Mouse (Mus musculus) layer of hippocampus, adult 9-11 months (tissue): ENCODE results near the gene Ifitm6.
"Not testable (repeated sequence)": the region's sequence is repeated elsewhere in the genome, so short reads cannot be mapped to it uniquely, and the experiment has no call there.

Experiments
- DNase-seq: peaks from one replicate; pipeline ENCODE4 v3.0.0; 2022

Gene Ifitm6

DNA sequence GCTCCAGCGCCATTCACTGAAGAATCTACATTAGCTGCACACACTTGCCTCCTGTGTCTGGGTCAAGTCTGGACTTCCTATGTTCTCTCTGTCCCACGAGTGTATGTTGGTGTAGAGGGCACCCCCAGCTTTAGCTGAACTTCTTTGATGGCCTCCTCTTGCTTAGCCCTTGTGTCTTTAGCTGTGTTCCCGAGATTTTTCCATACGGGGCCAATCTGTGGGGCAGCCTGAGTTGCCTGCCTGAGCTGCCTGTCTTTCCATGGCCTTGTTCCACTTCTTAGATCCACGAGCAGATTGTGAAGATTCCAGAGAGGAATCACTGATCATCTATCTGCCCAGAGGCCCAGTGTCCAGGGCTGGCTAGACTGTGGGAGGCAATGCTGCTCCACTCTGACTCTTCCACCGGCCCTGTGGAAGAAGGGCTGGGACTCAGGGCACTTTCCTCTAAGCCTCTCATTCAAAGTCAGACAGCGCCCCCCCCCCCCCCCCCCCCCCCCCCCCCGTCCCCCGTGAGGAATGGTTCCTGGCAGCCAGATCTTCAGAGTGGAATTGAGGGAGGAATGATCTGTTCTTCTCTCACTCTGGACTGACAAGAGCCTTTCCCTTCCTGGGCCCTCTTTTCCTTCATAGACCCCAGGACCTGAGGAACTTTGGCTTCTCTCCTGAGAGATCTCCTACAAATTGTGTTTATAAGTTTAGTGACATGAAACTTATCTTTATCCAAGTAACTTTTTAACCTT is 23.3 kb upstream of the Ifitm6 start:
- DNase-seq = no peak

DNA sequence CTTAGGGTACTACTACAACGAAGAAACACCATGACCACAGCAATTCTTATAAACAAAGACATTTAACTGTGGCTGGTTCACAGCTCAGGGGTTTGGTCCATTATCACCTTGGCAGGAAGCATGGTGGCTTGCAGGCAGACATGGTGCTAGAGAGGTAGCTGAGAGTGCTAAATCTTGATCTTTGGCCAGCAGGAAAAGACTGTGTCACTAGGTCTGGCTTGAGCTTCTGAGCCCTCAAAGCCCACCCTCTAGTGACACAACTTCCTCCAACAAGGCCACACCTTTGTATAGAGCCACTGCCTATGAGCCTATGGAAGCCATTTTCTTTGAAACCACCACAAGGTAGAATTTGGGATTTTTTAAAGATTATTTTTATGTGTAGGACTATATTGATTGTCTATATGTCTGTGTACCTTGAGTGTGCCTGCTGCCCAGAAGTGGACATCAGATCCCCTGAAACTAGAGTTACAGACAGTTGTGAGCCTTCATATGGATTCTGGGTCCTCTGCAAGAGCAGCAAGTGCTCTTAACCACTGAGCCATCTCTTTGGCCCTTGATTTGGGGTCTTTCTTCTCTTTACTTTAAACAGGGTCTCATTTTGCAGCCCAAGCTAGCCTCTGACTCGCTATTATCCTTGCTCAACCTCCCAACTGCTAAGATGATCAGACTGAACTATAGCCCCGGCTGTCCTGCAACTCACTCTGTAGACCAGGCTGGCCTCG is 21.8 kb upstream of the Ifitm6 start:
- DNase-seq = no peak

- DNase-seq = no peak
These were observed 20.6 kb upstream of the Ifitm6 start for GRCm38 (mm10) chr7:141038090-141039032.

GRCm38 (mm10) chr7:141036624-141037023 is 18.9 kb upstream of the Ifitm6 start:
- not testable (repeated sequence) for DNase-seq

DNA sequence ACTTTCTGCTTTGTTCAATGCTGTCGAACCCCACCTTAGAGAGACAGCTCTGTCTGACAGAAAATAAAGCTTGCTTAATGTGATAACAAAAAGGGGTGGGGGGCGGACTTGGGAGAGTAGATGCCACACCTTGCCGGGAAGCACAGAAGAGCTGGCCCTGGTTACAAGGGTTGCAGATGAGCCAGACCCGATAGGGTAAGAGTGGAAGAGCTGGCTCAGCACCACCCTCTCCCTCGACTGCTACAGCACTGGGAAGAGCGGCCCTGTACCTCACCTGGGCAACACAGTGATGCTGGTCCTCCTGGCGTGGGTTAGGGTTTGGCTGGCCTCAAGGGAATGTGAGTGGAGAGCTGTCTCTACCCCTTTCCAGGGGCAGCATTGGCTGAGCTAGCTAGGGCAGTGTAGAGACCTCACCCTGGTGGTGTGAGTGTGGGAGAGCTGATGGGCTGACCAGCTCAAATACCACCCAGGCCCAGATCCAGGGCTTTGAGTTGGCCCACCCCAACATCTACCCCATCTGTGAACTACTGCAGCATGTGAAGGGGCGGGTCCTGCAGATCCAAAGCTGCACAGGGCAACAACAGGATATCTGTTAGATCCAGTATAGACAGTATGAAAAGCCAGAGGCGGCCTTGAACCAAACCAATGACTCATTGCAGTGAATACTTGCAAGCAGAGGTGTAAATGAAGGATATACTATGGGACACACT is 14.9 kb upstream of the Ifitm6 start:
- no peak for DNase-seq

- DNase-seq = no peak
These were observed 12.7 kb upstream of the Ifitm6 start for GRCm38 (mm10) chr7:141030390-141030789.

DNA sequence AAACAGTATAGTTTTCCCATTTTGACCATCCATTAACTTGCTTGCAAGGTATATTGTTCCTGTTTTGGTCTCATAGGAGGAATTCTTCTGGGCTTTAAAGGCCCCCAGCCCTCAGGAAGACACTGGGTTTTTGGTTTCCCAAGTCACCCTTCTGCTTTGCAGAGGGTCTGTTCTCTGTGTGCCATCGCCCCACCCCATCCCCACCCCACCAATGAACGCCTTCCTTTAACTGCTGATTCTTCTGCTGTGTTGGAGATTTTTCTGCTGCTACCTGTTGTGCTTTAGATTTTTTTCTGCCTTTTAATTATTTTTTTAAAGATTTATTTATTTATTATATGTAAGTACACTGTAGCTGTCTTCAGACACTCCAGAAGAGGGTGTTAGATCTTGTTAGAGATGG is 11.1 kb upstream of the Ifitm6 start, which contains the start of gene Gm17387:
Gene Gm17387, plus strand, starts transcription at position 301 of the 400 bp plus-strand sequence.
- no peak for DNase-seq

- DNase-seq = no peak
These were observed 9.0 kb upstream of the Ifitm6 start for GRCm38 (mm10) chr7:141026740-141027098.

DNA sequence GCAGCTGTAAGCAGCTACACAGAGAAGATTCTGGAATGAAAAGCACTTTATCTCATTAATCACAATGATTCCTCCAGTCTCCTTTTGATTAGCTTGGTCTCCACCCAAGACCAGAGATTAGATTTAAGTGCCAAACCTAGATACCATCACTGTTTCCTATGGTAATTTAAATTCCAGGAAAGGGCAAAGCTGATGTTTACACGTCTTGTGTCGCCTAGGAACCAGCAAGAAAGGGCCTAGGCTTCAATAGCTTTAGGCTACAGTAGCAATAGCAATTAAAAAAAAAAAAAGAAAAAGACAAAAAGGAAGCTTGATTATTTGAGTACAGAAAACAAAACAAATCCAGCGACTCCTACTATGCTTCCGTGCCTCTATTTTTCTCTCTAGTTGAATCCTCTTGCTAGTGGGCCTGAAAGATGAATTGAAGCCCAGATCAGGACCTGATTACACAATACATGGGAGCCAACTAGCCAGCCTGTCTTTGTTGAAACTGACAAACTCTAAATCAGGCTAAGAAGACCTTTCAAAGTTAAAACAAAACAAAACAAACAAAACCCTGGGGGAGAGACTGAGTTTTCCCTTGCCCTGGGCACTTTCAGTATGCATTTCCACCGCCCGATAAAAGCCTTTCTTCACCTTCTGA is 8.5 kb upstream of the Ifitm6 start:
- no peak for DNase-seq

- no peak for DNase-seq
These were observed 7.4 kb upstream of the Ifitm6 start for GRCm38 (mm10) chr7:141024865-141025838.

GRCm38 (mm10) chr7:141021489-141022449 is 4.0 kb upstream of the Ifitm6 start:
- DNase-seq = no peak

DNA sequence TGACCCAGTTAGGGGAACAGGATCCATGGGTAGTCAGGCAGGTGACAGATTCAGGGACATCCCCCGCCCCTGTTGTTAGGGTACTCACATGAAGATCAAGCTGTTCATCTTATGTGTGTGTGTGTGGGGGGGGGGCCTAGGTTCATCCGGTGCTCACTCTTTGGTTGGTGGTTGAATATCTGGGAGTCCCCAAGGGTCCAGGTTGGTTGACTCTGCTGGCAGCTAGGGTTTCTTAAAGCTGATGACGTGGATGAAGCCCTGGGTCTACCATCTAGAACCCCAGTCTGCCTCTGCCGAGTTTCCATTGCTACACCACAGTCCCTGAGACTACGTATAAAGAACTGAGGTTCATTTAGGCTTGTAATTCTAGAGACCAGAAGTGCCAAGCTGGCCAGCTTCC is 1.3 kb upstream of the Ifitm6 start:
- DNase-seq = no peak

GRCm38 (mm10) chr7:141016707-141017697 is 722 bp downstream of the Ifitm6 start:
- peak; percentile 26 for DNase-seq

DNA sequence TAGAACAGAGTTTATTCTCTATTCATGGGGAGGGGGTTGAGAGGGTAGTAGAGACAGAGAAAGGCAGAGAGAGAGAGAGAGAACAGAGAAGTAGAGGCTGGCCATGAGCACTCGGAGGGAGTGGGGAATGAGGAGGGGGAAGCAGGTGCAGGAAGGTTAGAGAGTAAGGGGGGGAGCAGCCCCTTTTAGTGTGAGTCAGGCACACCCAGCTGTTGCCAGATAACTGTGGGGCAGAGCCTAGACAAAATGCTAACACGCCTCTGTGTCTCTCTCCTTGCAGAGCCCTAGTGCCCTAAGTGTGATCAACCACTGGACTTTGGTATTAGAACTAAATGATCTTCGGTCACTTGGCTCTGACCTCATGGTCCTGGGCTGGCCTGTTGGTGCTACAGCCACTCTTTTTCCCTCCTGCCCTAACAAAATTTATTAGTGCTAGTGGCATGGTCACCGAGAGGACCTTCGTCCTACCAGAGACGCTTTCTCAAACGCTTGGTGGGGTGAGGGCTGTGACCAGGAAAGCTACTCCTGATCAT is 6.4 kb downstream of the Ifitm6 start:
- no peak for DNase-seq

- no peak for DNase-seq
These were observed 7.1 kb downstream of the Ifitm6 start, which contains the start of gene Ifitm3 for GRCm38 (mm10) chr7:141010593-141010992. Gene Ifitm3, minus strand, starts transcription at chr7:141010770.

- DNase-seq = no peak
These were observed 8.1 kb downstream of the Ifitm6 start for GRCm38 (mm10) chr7:141009665-141010064.

- DNase-seq = peak; percentile 46
These were observed 8.6 kb downstream of the Ifitm6 start for GRCm38 (mm10) chr7:141008938-141009660.
